Mouse (Mus musculus) embryo, embryonic 11 days (tissue): ENCODE results near the gene 1700001O22Rik.
A peak's percentile ranks its signal among the peaks of the same experiment; 100 is the strongest.

Experiments
- DNase-seq: peaks from one replicate; pipeline ENCODE4 v3.0.0-alpha.2; 2015

Gene 1700001O22Rik

GRCm38 (mm10) chr2:30803604-30804003 is at the start of gene 1700001O22Rik:
Gene 1700001O22Rik, minus strand, starts transcription at chr2:30803661.
- no peak for DNase-seq

GRCm38 (mm10) chr2:30852771-30853313 is 49.4 kb upstream of the 1700001O22Rik start:
- DNase-seq: peak; percentile 64

- DNase-seq: no peak
Measured at GRCm38 (mm10) chr2:30850581-30850980, 47.1 kb upstream of the 1700001O22Rik start.

GRCm38 (mm10) chr2:30848184-30848583 is 44.7 kb upstream of the 1700001O22Rik start:
- DNase-seq: no peak

GRCm38 (mm10) chr2:30846723-30847122 is 43.3 kb upstream of the 1700001O22Rik start:
- DNase-seq: no peak

- DNase-seq: no peak
Measured at GRCm38 (mm10) chr2:30846236-30846635, 42.8 kb upstream of the 1700001O22Rik start.

- peak; percentile 75 for DNase-seq
Measured at GRCm38 (mm10) chr2:30845152-30846070, 42.0 kb upstream of the 1700001O22Rik start.

- no peak for DNase-seq
Measured at GRCm38 (mm10) chr2:30842615-30843014, 39.2 kb upstream of the 1700001O22Rik start.

- peak; percentile 73 for DNase-seq
Measured at GRCm38 (mm10) chr2:30836238-30836990, 33.0 kb upstream of the 1700001O22Rik start.

GRCm38 (mm10) chr2:30834373-30835022 is 31.0 kb upstream of the 1700001O22Rik start, which contains the start of gene Prrx2:
Gene Prrx2, plus strand, starts transcription at chr2:30834972.
- no peak for DNase-seq

- peak; percentile 77 for DNase-seq
Measured at GRCm38 (mm10) chr2:30833644-30834043, 30.2 kb upstream of the 1700001O22Rik start.

- DNase-seq: peak; percentile 72
Measured at GRCm38 (mm10) chr2:30830283-30830795, 26.9 kb upstream of the 1700001O22Rik start, which contains the start of gene Asb6. Gene Asb6, minus strand, starts transcription at chr2:30830333.

GRCm38 (mm10) chr2:30829315-30829714 is 25.9 kb upstream of the 1700001O22Rik start:
- no peak for DNase-seq

- peak; percentile 96 for DNase-seq
Measured at GRCm38 (mm10) chr2:30827749-30828475, 24.5 kb upstream of the 1700001O22Rik start.

- DNase-seq: peak; percentile 73
Measured at GRCm38 (mm10) chr2:30826825-30827748, 23.6 kb upstream of the 1700001O22Rik start.

- no peak for DNase-seq
Measured at GRCm38 (mm10) chr2:30823385-30824153, 20.1 kb upstream of the 1700001O22Rik start.

- DNase-seq: no peak
Measured at GRCm38 (mm10) chr2:30822460-30822859, 19.0 kb upstream of the 1700001O22Rik start.

- DNase-seq: no peak
Measured at GRCm38 (mm10) chr2:30821073-30821472, 17.6 kb upstream of the 1700001O22Rik start.

- no peak for DNase-seq
Measured at GRCm38 (mm10) chr2:30819873-30820272, 16.4 kb upstream of the 1700001O22Rik start.

GRCm38 (mm10) chr2:30816383-30816782 is 12.9 kb upstream of the 1700001O22Rik start:
- no peak for DNase-seq
